Mouse (Mus musculus): ENCODE data around the gene Yod1.

Yod1 gene

GRCm38 (mm10) chr1:130728070-130728469 lies 10.9 kb downstream of the Yod1 start:
- no peak overlapping the region for H3K4me3 ChIP-seq (replicated peaks; ENCODE audit: low read length)
- TF ChIP-seq POU5F1 (IDR thresholded peaks at IDR 0.05; ENCODE audit: borderline replicate concordance, low read length) (no peak), NANOG (IDR thresholded peaks at IDR 0.05; ENCODE audit: borderline replicate concordance, low read length) (no peak), CTCF (conservative IDR thresholded peaks at IDR 0.05; ENCODE audit: low read length) (no peak)
- H3K27me3 ChIP-seq (ENCODE audit: insufficient read depth, low read length), result no peaks in the 10 kb centered on the region
- H3K36me3 ChIP-seq (ENCODE audit: insufficient read depth, low read length), result no peaks in the 10 kb centered on the region
- H3K4me1 ChIP-seq (replicated peaks; ENCODE audit: low read depth, low read length), result peaks cover 19% of the 10 kb centered on the region
- no peaks in the 10 kb centered on the region for H3K9me3 ChIP-seq (ENCODE audit: low read length)

GRCm38 (mm10) chr1:130728708-130729107 lies 11.6 kb downstream of the Yod1 start:
- TF ChIP-seq POU5F1 (IDR thresholded peaks at IDR 0.05; ENCODE audit: borderline replicate concordance, low read length), result no peak
- TF ChIP-seq NANOG (IDR thresholded peaks at IDR 0.05; ENCODE audit: borderline replicate concordance, low read length), result no peak
- no peak for TF ChIP-seq CTCF (conservative IDR thresholded peaks at IDR 0.05; ENCODE audit: low read length)
- Histone ChIP-seq H3K36me3 (ENCODE audit: insufficient read depth, low read length) (no peaks in the 10 kb centered on the region), H3K4me1 (replicated peaks; ENCODE audit: low read depth, low read length) (peaks cover 19% of the 10 kb centered on the region), H3K27me3 (ENCODE audit: insufficient read depth, low read length) (no peaks in the 10 kb centered on the region), H3K4me3 (replicated peaks; ENCODE audit: low read length) (no peak overlapping the region), H3K9me3 (ENCODE audit: low read length) (no peaks in the 10 kb centered on the region)

DNA sequence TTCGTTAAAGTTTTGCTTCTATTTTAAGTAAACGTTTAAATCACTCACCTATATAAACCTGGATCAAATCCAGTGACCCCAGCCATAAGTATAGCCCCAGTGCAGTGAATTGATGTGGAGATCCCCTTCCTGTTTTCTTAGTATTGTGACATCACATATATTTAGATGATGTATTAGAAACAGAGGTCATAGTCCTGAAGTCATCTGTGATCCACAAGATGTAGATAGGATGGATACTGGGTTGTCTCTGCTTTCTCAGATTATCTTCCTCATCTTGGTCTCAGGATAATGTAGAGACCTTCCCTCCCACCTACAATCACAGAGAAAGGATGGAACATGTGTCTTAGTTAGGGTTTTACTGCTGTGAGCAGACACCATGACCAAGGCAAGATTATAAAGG lies 12.0 kb downstream of the Yod1 start, which contains the start of gene Pfkfb2:
TSS of gene Pfkfb2 (minus strand) at position 101 of the 400 bp plus-strand sequence.
- Histone ChIP-seq H3K36me3 (ENCODE audit: insufficient read depth, low read length) (no peaks in the 10 kb centered on the region), H3K4me1 (replicated peaks; ENCODE audit: low read depth, low read length) (peaks cover 19% of the 10 kb centered on the region), H3K9me3 (ENCODE audit: low read length) (no peaks in the 10 kb centered on the region), H3K27me3 (ENCODE audit: insufficient read depth, low read length) (no peaks in the 10 kb centered on the region), H3K4me3 (replicated peaks; ENCODE audit: low read length) (no peak within 1 kb of the TSS)
- TF ChIP-seq POU5F1 (IDR thresholded peaks at IDR 0.05; ENCODE audit: borderline replicate concordance, low read length) (no peak), NANOG (IDR thresholded peaks at IDR 0.05; ENCODE audit: borderline replicate concordance, low read length) (no peak), CTCF (conservative IDR thresholded peaks at IDR 0.05; ENCODE audit: low read length) (no peak)

- Histone ChIP-seq H3K9me3 (ENCODE audit: low read length) (no peaks in the 10 kb centered on the region), H3K27me3 (ENCODE audit: insufficient read depth, low read length) (peaks cover 3% of the 10 kb centered on the region; the same call in 1 of the 2 replicates), H3K36me3 (ENCODE audit: insufficient read depth, low read length) (no peaks in the 10 kb centered on the region), H3K4me3 (replicated peaks; ENCODE audit: low read length) (peak within 1 kb of the TSS; percentile 32), H3K4me1 (replicated peaks; ENCODE audit: low read depth, low read length) (peaks cover 17% of the 10 kb centered on the region)
- TF ChIP-seq CTCF (conservative IDR thresholded peaks at IDR 0.05; ENCODE audit: low read length) (no peak), POU5F1 (IDR thresholded peaks at IDR 0.05; ENCODE audit: borderline replicate concordance, low read length) (no peak), NANOG (IDR thresholded peaks at IDR 0.05; ENCODE audit: borderline replicate concordance, low read length) (no peak)
Observed at GRCm38 (mm10) chr1:130731741-130732337, 14.7 kb downstream of the Yod1 start, which contains the start of gene AA986860. AA986860 (plus strand) TSS chr1:130731976.

- TF ChIP-seq CTCF (conservative IDR thresholded peaks at IDR 0.05; ENCODE audit: low read length) (no peak), NANOG (IDR thresholded peaks at IDR 0.05; ENCODE audit: borderline replicate concordance, low read length) (no peak), POU5F1 (IDR thresholded peaks at IDR 0.05; ENCODE audit: borderline replicate concordance, low read length) (no peak)
- Histone ChIP-seq H3K9me3 (ENCODE audit: low read length) (no peaks in the 10 kb centered on the region), H3K4me3 (replicated peaks; ENCODE audit: low read length) (no peak overlapping the region), H3K27me3 (ENCODE audit: insufficient read depth, low read length) (peaks cover 6% of the 10 kb centered on the region), H3K36me3 (ENCODE audit: insufficient read depth, low read length) (no peaks in the 10 kb centered on the region), H3K4me1 (replicated peaks; ENCODE audit: low read depth, low read length) (peaks cover 28% of the 10 kb centered on the region)
Observed at GRCm38 (mm10) chr1:130732706-130733658, 15.9 kb downstream of the Yod1 start.

GRCm38 (mm10) chr1:130733671-130734070 lies 16.5 kb downstream of the Yod1 start:
- Histone ChIP-seq H3K4me3 (replicated peaks; ENCODE audit: low read length) (no peak overlapping the region), H3K27me3 (ENCODE audit: insufficient read depth, low read length) (peaks cover 13% of the 10 kb centered on the region)
- no peak for TF ChIP-seq POU5F1 (IDR thresholded peaks at IDR 0.05; ENCODE audit: borderline replicate concordance, low read length)
- TF ChIP-seq CTCF (conservative IDR thresholded peaks at IDR 0.05; ENCODE audit: low read length), result no peak
- TF ChIP-seq NANOG (IDR thresholded peaks at IDR 0.05; ENCODE audit: borderline replicate concordance, low read length), result no peak

DNA sequence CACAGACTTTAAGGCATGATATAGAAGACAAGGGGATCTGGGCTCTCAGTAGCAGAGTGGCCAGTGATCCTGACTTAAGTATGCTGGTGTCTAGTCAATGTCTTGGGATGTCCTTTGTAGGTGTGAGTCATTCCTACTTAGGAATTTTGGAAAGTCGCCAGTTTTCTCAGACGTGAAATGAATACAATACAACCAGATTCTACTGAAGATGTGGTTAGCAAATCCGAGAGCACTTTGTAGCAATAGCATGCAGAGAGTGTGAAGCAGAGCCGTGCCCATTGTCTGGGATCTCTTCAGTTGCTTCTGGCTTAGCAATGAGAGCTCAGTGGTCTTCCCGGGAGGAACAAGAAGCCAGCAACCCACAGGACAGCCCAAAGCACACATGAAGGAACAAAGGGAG lies 17.3 kb downstream of the Yod1 start:
- no peak overlapping the region for H3K4me3 ChIP-seq (replicated peaks; ENCODE audit: low read length)
- H3K4me1 ChIP-seq (replicated peaks; ENCODE audit: low read depth, low read length), result peaks cover 33% of the 10 kb centered on the region
- TF ChIP-seq CTCF (conservative IDR thresholded peaks at IDR 0.05; ENCODE audit: low read length), result no peak
- TF ChIP-seq POU5F1 (IDR thresholded peaks at IDR 0.05; ENCODE audit: borderline replicate concordance, low read length), result no peak
- no peak for TF ChIP-seq NANOG (IDR thresholded peaks at IDR 0.05; ENCODE audit: borderline replicate concordance, low read length)
- H3K9me3 ChIP-seq (ENCODE audit: low read length), result no peaks in the 10 kb centered on the region
- H3K27me3 ChIP-seq (ENCODE audit: insufficient read depth, low read length), result peaks cover 15% of the 10 kb centered on the region
- no peaks in the 10 kb centered on the region for H3K36me3 ChIP-seq (ENCODE audit: insufficient read depth, low read length)

More at GRCm38 (mm10) chr1:130733671-130734070, 16.5 kb downstream of the Yod1 start:
- Histone ChIP-seq H3K9me3 (ENCODE audit: low read length) (no peaks in the 10 kb centered on the region), H3K36me3 (ENCODE audit: insufficient read depth, low read length) (no peaks in the 10 kb centered on the region), H3K4me1 (replicated peaks; ENCODE audit: low read depth, low read length) (peaks cover 33% of the 10 kb centered on the region)

GRCm38 (mm10) chr1:130734852-130735251 lies 17.7 kb downstream of the Yod1 start:
- H3K9me3 ChIP-seq (ENCODE audit: low read length), result no peaks in the 10 kb centered on the region
- H3K36me3 ChIP-seq (ENCODE audit: insufficient read depth, low read length), result no peaks in the 10 kb centered on the region
- H3K4me1 ChIP-seq (replicated peaks; ENCODE audit: low read depth, low read length), result peaks cover 33% of the 10 kb centered on the region
- H3K4me3 ChIP-seq (replicated peaks; ENCODE audit: low read length), result no peak overlapping the region
- H3K27me3 ChIP-seq (ENCODE audit: insufficient read depth, low read length), result peaks cover 15% of the 10 kb centered on the region
- TF ChIP-seq NANOG (IDR thresholded peaks at IDR 0.05; ENCODE audit: borderline replicate concordance, low read length) (no peak), POU5F1 (IDR thresholded peaks at IDR 0.05; ENCODE audit: borderline replicate concordance, low read length) (no peak), CTCF (conservative IDR thresholded peaks at IDR 0.05; ENCODE audit: low read length) (no peak)
